Mouse (Mus musculus): ENCODE data around the gene Gm11060. TPM values are rescaled to one million over a fixed set of nuclear protein-coding genes. Genes with fewer than 3 reads are reported as not detected.

Gene Gm11060
- total and polyA plus RNA-seq, 2 experiments from 2014 or later = not detected

- Histone ChIP-seq H3K4me1 (ENCODE audit: insufficient read depth) (no peaks in the 10 kb centered on the region), H3K4me2 (ENCODE audit: low read depth) (no peak overlapping the region), H3K9ac (no peak overlapping the region), H3K4me3 (ENCODE audit: low read depth, low read length) (no peak overlapping the region), H3K36me3 (ENCODE audit: insufficient read depth) (no peaks in the 10 kb centered on the region), H3K27me3 (ENCODE audit: insufficient read depth, low read length) (peaks cover 88% of the 10 kb centered on the region), H3K9me3 (ENCODE audit: low read length) (no peaks in the 10 kb centered on the region), H3K27ac (ENCODE audit: low read depth, low read length) (no peak overlapping the region)
- 2% methylated on average over 32 of the region's 32 CpGs for WGBS
- DNase-seq (no peak), ATAC-seq (no peak)
- no peak for TF ChIP-seq CTCF (IDR thresholded peaks at IDR 0.05; ENCODE audit: low read depth)
Observed at GRCm38 (mm10) chr2:105130351-105131060, 38.7 kb downstream of the Gm11060 start.

- H3K9me3 ChIP-seq (ENCODE audit: low read length) = no peaks in the 10 kb centered on the region
- H3K9ac ChIP-seq = no peak overlapping the region
- 5% methylated on average over 12 of the region's 12 CpGs for WGBS
- no peaks in the 10 kb centered on the region for H3K4me1 ChIP-seq (ENCODE audit: insufficient read depth)
- H3K36me3 ChIP-seq (ENCODE audit: insufficient read depth) = no peaks in the 10 kb centered on the region
- TF ChIP-seq CTCF (IDR thresholded peaks at IDR 0.05; ENCODE audit: low read depth) = no peak
- no peak for ATAC-seq
- peaks cover 85% of the 10 kb centered on the region for H3K27me3 ChIP-seq (ENCODE audit: insufficient read depth, low read length)
- DNase-seq = peak; percentile 36
- H3K4me3 ChIP-seq (ENCODE audit: low read depth, low read length) = no peak overlapping the region
- H3K27ac ChIP-seq (ENCODE audit: low read depth, low read length) = no peak overlapping the region
- no peak overlapping the region for H3K4me2 ChIP-seq (ENCODE audit: low read depth)
Observed at GRCm38 (mm10) chr2:105131061-105131810, 39.4 kb downstream of the Gm11060 start.

GRCm38 (mm10) chr2:105131811-105132100 is 39.9 kb downstream of the Gm11060 start:
- peaks cover 84% of the 10 kb centered on the region for H3K27me3 ChIP-seq (ENCODE audit: insufficient read depth, low read length)
- H3K4me3 ChIP-seq (ENCODE audit: low read depth, low read length) = no peak overlapping the region
- WGBS = 3% methylated on average over 2 of the region's 2 CpGs
- H3K4me2 ChIP-seq (ENCODE audit: low read depth) = no peak overlapping the region
- DNase-seq = no peak
- H3K9ac ChIP-seq = no peak overlapping the region
- no peaks in the 10 kb centered on the region for H3K4me1 ChIP-seq (ENCODE audit: insufficient read depth)
- H3K9me3 ChIP-seq (ENCODE audit: low read length) = no peaks in the 10 kb centered on the region
- no peaks in the 10 kb centered on the region for H3K36me3 ChIP-seq (ENCODE audit: insufficient read depth)
- TF ChIP-seq CTCF (IDR thresholded peaks at IDR 0.05; ENCODE audit: low read depth) = no peak
- ATAC-seq = no peak
- H3K27ac ChIP-seq (ENCODE audit: low read depth, low read length) = no peak overlapping the region

GRCm38 (mm10) chr2:105132300-105132699 is 40.5 kb downstream of the Gm11060 start:
- WGBS = 2% methylated on average over 17 of the region's 17 CpGs

GRCm38 (mm10) chr2:105132933-105133795 is 41.3 kb downstream of the Gm11060 start:
- H3K27ac ChIP-seq (ENCODE audit: low read depth, low read length) = no peak overlapping the region
- H3K36me3 ChIP-seq (ENCODE audit: insufficient read depth) = no peaks in the 10 kb centered on the region
- WGBS = 2% methylated on average over 43 of the region's 43 CpGs
- DNase-seq = peak; percentile 15
- no peaks in the 10 kb centered on the region for H3K4me1 ChIP-seq (ENCODE audit: insufficient read depth)
- no peak for TF ChIP-seq CTCF (IDR thresholded peaks at IDR 0.05; ENCODE audit: low read depth)
- H3K9ac ChIP-seq = no peak overlapping the region
- H3K9me3 ChIP-seq (ENCODE audit: low read length) = no peaks in the 10 kb centered on the region
- peaks cover 87% of the 10 kb centered on the region for H3K27me3 ChIP-seq (ENCODE audit: insufficient read depth, low read length)
- H3K4me3 ChIP-seq (ENCODE audit: low read depth, low read length) = no peak overlapping the region
- H3K4me2 ChIP-seq (ENCODE audit: low read depth) = no peak overlapping the region
- ATAC-seq = no peak

More at GRCm38 (mm10) chr2:105132300-105132699, 40.5 kb downstream of the Gm11060 start:
- no peaks in the 10 kb centered on the region for H3K9me3 ChIP-seq (ENCODE audit: low read length)
- no peak overlapping the region for H3K4me3 ChIP-seq (ENCODE audit: low read depth, low read length)
- H3K27ac ChIP-seq (ENCODE audit: low read depth, low read length) = no peak overlapping the region
- DNase-seq (no peak), ATAC-seq (no peak)
- no peaks in the 10 kb centered on the region for H3K4me1 ChIP-seq (ENCODE audit: insufficient read depth)
- H3K27me3 ChIP-seq (ENCODE audit: insufficient read depth, low read length) = peaks cover 85% of the 10 kb centered on the region
- H3K4me2 ChIP-seq (ENCODE audit: low read depth) = no peak overlapping the region
- TF ChIP-seq CTCF (IDR thresholded peaks at IDR 0.05; ENCODE audit: low read depth) = no peak
- H3K9ac ChIP-seq = no peak overlapping the region
- no peaks in the 10 kb centered on the region for H3K36me3 ChIP-seq (ENCODE audit: insufficient read depth)

GRCm38 (mm10) chr2:105134296-105134695 is 42.5 kb downstream of the Gm11060 start:
- no peak overlapping the region for H3K27ac ChIP-seq (ENCODE audit: low read depth, low read length)
- H3K4me2 ChIP-seq (ENCODE audit: low read depth) = peak overlapping the region; percentile 28

More at GRCm38 (mm10) chr2:105134296-105134695, 42.5 kb downstream of the Gm11060 start:
- WGBS = 1% methylated on average over 19 of the region's 19 CpGs
- H3K4me3 ChIP-seq (ENCODE audit: low read depth, low read length) = 0 out of 2 replicates have a peak overlapping the region, but pooled peaks have one; percentile 5
- no peaks in the 10 kb centered on the region for H3K36me3 ChIP-seq (ENCODE audit: insufficient read depth)
- no peaks in the 10 kb centered on the region for H3K4me1 ChIP-seq (ENCODE audit: insufficient read depth)
- H3K27me3 ChIP-seq (ENCODE audit: insufficient read depth, low read length) = peaks cover 82% of the 10 kb centered on the region
- no peak overlapping the region for H3K9ac ChIP-seq
- peak; percentile 96 for ATAC-seq
- peak; percentile 73 for DNase-seq
- no peaks in the 10 kb centered on the region for H3K9me3 ChIP-seq (ENCODE audit: low read length)
- TF ChIP-seq CTCF (IDR thresholded peaks at IDR 0.05; ENCODE audit: low read depth) = no peak

All from forebrain, postnatal 0 days (tissue).